Mouse (Mus musculus) heart, embryonic 10.5 days (tissue): ENCODE measurements around the gene Sfta2. TPM values are rescaled to one million over a fixed set of nuclear protein-coding genes. Genes with fewer than 3 reads are reported as not detected.

Experiments
- DNase-seq: peaks from one replicate; pipeline ENCODE4 v3.0.0-alpha.2; 2017; ENCODE audit warnings: low spot score
- H3K27ac ChIP-seq: fragments of 300-500 bp; sonication (generic); 2 replicates; pipeline ENCODE4 v1.5.1; 2016; ENCODE audit warnings: mild to moderate bottlenecking
- H3K27me3 ChIP-seq: fragments of 300-500 bp; sonication (generic); 2 replicates; pipeline ENCODE4 v1.6.1; 2016; ENCODE audit warnings: mild to moderate bottlenecking; ENCODE audit not compliant: poor library complexity, insufficient read depth, severe bottlenecking
- H3K36me3 ChIP-seq: fragments of 300-500 bp; sonication (generic); 2 replicates; pipeline ENCODE4 v1.6.1; 2016; ENCODE audit warnings: mild to moderate bottlenecking, moderate library complexity
- H3K4me1 ChIP-seq: fragments of 300-500 bp; sonication (generic); 2 replicates; pipeline ENCODE4 v1.6.1; 2016; ENCODE audit warnings: mild to moderate bottlenecking
- H3K4me3 ChIP-seq: fragments of 300-500 bp; sonication (generic); 2 replicates; pipeline ENCODE4 v1.5.1; 2016; ENCODE audit warnings: mild to moderate bottlenecking, moderate library complexity
- H3K9me3 ChIP-seq: fragments of 300-500 bp; sonication (generic); 2 replicates; pipeline ENCODE4 v1.6.1; 2016; ENCODE audit warnings: mild to moderate bottlenecking, moderate library complexity
- WGBS: fragments of 180-500 bp; shearing (Covaris S2); methylation state at CpG from one replicate; pipeline ENCODE4 v1.1.7; 2016; 5-methylcytosine and 5-hydroxymethylcytosine counted together
- polyA plus RNA-seq: library from polyadenylated mRNA; unstranded; fragments of >200 nt; fragmentation: Nextera tagmentation; extraction: Ambion mirVana; gene quantifications from 2 replicates; pipeline ENCODE4 v1.2.1, GENCODE M21; 2016

The Sfta2 gene
- polyA plus RNA-seq = not detected in 2 replicates

GRCm38 (mm10) chr17:35601249-35601648 is at the start of gene Sfta2:
TSS of gene Sfta2 (plus strand) at chr17:35601549.
- no peak for DNase-seq
- Histone ChIP-seq H3K36me3 (no peaks in the 10 kb centered on the region), H3K27ac (no peak within 1 kb of the TSS), H3K4me1 (no peaks in the 10 kb centered on the region), H3K4me3 (no peak within 1 kb of the TSS), H3K27me3 (0 out of 2 replicates have a peak, but pooled peaks cover 4% of the 10 kb centered on the region), H3K9me3 (no peaks in the 10 kb centered on the region)
- WGBS = 59% methylated on average over 2 of the region's 2 CpGs

GRCm38 (mm10) chr17:35551881-35552414 is 49.4 kb upstream of the Sfta2 start, which contains the start of gene Cdsn:
TSS of gene Cdsn (plus strand) at chr17:35552128.
- no peaks in the 10 kb centered on the region for H3K36me3 ChIP-seq
- DNase-seq = no peak
- peaks cover 44% of the 10 kb centered on the region for H3K4me1 ChIP-seq
- H3K27ac ChIP-seq = peak within 1 kb of the TSS; percentile 90
- 76% methylated on average over 10 of the region's 10 CpGs for WGBS
- no peaks in the 10 kb centered on the region for H3K9me3 ChIP-seq
- peaks cover 7% of the 10 kb centered on the region; the same call in 1 of the 2 replicates for H3K27me3 ChIP-seq
- H3K4me3 ChIP-seq = no peak within 1 kb of the TSS

DNA sequence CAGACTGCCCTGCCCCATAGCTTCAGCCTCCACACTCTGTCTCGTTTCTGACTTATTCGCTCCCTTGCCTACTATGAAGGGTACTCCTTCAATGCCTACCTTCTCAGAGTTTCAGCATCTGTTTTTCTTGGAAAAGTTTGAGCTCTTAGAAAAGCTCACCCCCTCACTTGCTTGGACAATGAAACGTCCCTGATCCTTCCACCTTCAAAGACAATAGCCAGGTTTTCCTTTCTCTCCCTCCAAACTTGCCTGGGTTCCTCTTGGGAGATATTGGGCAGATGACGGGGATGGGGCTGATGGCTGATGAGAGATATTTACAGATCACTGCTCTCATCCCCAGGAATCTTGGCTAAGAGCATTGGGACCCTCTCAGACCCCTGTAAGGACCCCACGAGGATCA is 47.0 kb upstream of the Sfta2 start:
- 78% methylated on average over 5 of the region's 5 CpGs for WGBS
- Histone ChIP-seq H3K27ac (no peak overlapping the region), H3K36me3 (no peaks in the 10 kb centered on the region), H3K27me3 (peaks cover 7% of the 10 kb centered on the region; the same call in 1 of the 2 replicates), H3K9me3 (no peaks in the 10 kb centered on the region), H3K4me1 (peaks cover 32% of the 10 kb centered on the region), H3K4me3 (no peak overlapping the region)
- DNase-seq = no peak

- Histone ChIP-seq H3K36me3 (no peaks in the 10 kb centered on the region), H3K4me1 (peaks cover 26% of the 10 kb centered on the region), H3K9me3 (no peaks in the 10 kb centered on the region), H3K27ac (no peak overlapping the region), H3K4me3 (no peak overlapping the region), H3K27me3 (peaks cover 7% of the 10 kb centered on the region; the same call in 1 of the 2 replicates)
- no peak for DNase-seq
- WGBS = 84% methylated on average over 18 of the region's 18 CpGs
Measured at GRCm38 (mm10) chr17:35554761-35555397, 46.5 kb upstream of the Sfta2 start.

DNA sequence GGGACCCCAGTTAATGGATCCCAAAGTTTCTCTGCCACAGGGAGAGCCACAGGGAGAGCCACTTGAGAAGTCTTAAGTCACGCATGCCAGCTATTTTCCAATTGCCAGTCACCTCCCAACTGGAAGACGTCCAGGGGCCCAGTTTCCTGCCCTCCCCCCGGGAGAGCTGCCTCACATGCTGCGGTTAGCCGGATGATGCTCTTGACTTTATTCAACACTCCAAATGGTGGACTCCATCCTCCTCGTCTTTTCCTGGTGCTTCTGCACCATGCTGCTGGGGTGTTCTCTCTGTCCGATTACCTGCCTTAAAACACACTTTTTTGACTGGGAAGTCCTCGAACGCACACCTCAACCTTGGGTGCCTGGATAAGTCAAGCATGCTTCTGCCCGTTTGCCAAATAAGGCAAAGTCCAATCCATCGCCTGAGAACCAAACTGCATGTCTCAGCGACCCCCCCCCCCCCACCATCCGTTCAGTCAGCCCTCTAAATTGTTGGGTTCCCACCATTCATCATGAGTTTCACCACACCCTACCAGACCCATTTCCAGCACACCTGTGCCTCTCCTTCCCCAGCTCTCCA is 45.1 kb upstream of the Sfta2 start:
- peaks cover 16% of the 10 kb centered on the region for H3K4me1 ChIP-seq
- 88% methylated on average over 13 of the region's 13 CpGs for WGBS
- H3K4me3 ChIP-seq = no peak overlapping the region
- H3K9me3 ChIP-seq = no peaks in the 10 kb centered on the region
- H3K27ac ChIP-seq = no peak overlapping the region
- no peaks in the 10 kb centered on the region for H3K36me3 ChIP-seq
- H3K27me3 ChIP-seq = peaks cover 7% of the 10 kb centered on the region; the same call in 1 of the 2 replicates
- no peak for DNase-seq

DNA sequence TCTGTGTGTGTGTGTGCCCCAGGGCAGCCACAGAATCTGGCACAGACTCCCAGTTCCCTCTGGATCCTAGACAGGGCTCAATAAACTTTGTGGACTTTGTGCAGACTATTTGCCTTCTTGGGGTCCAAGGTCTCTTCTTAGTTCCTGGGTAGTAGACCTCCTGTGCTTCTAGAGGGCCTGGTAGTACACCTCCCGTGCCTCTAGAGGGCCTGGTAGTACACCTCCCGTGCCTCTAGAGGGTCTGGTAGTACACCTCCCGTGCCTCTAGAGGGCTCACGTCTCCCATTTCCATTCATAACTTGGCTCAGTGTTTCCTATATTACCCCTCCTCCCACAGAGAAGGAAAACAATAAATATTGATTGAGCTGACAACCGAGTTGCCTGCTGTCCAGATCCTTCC is 44.5 kb upstream of the Sfta2 start:
- H3K36me3 ChIP-seq = no peaks in the 10 kb centered on the region
- no peak for DNase-seq
- H3K27ac ChIP-seq = no peak overlapping the region
- no peaks in the 10 kb centered on the region for H3K9me3 ChIP-seq
- no peak overlapping the region for H3K4me3 ChIP-seq
- peaks cover 7% of the 10 kb centered on the region; the same call in 1 of the 2 replicates for H3K27me3 ChIP-seq
- WGBS = 38% methylated on average over 5 of the region's 5 CpGs
- H3K4me1 ChIP-seq = peaks cover 11% of the 10 kb centered on the region

GRCm38 (mm10) chr17:35557351-35557750 is 44.0 kb upstream of the Sfta2 start:
- no peak for DNase-seq
- no peaks in the 10 kb centered on the region for H3K36me3 ChIP-seq
- peaks cover 7% of the 10 kb centered on the region; the same call in 1 of the 2 replicates for H3K4me1 ChIP-seq
- H3K4me3 ChIP-seq = no peak overlapping the region
- 68% methylated on average over 9 of the region's 9 CpGs for whole genome bisulfite sequencing
- no peaks in the 10 kb centered on the region for H3K9me3 ChIP-seq
- H3K27ac ChIP-seq = no peak overlapping the region
- H3K27me3 ChIP-seq = peaks cover 7% of the 10 kb centered on the region; the same call in 1 of the 2 replicates

GRCm38 (mm10) chr17:35558216-35558615 is 43.1 kb upstream of the Sfta2 start:
- H3K27me3 ChIP-seq = peaks cover 7% of the 10 kb centered on the region; the same call in 1 of the 2 replicates
- H3K36me3 ChIP-seq = no peaks in the 10 kb centered on the region
- WGBS = 51% methylated on average over 8 of the region's 8 CpGs
- H3K9me3 ChIP-seq = no peaks in the 10 kb centered on the region
- no peak overlapping the region for H3K4me3 ChIP-seq
- H3K27ac ChIP-seq = no peak overlapping the region
- H3K4me1 ChIP-seq = peaks cover 7% of the 10 kb centered on the region; the same call in 1 of the 2 replicates
- no peak for DNase-seq

- H3K27me3 ChIP-seq = peaks cover 45% of the 10 kb centered on the region
- 47% methylated on average over 3 of the region's 3 CpGs for WGBS
- no peaks in the 10 kb centered on the region for H3K36me3 ChIP-seq
- H3K27ac ChIP-seq = no peak within 1 kb of the TSS
- no peak for DNase-seq
- no peaks in the 10 kb centered on the region for H3K9me3 ChIP-seq
- H3K4me1 ChIP-seq = peaks cover 19% of the 10 kb centered on the region
- H3K4me3 ChIP-seq = 0 out of 2 replicates have a peak within 1 kb of the TSS, but pooled peaks have one; percentile 6
Measured at GRCm38 (mm10) chr17:35567150-35567549, 34.2 kb upstream of the Sfta2 start, which contains the start of gene 2300002M23Rik. TSS of gene 2300002M23Rik (plus strand) at chr17:35567450.

DNA sequence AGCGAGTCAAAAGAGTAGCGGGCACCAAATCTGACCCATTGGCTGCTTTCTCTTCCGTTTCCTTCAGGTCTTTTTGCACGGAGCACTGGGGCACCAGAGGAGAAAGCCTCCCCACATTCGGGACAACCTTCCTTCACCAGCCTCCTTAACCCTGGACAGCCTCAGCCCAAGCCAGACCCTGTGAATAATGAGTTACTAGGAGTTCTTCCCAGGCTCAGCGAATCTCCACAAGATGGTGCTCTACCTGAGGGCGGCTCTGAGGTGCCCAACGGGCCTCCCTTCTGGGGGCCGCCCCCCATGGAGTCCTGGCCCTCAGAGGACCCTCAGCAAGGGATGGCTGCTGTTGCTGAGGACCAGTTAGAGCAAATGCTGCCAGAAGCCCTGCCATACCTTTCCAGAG is 33.6 kb upstream of the Sfta2 start:
- 16% methylated on average over 9 of the region's 9 CpGs for WGBS
- DNase-seq = no peak

DNA sequence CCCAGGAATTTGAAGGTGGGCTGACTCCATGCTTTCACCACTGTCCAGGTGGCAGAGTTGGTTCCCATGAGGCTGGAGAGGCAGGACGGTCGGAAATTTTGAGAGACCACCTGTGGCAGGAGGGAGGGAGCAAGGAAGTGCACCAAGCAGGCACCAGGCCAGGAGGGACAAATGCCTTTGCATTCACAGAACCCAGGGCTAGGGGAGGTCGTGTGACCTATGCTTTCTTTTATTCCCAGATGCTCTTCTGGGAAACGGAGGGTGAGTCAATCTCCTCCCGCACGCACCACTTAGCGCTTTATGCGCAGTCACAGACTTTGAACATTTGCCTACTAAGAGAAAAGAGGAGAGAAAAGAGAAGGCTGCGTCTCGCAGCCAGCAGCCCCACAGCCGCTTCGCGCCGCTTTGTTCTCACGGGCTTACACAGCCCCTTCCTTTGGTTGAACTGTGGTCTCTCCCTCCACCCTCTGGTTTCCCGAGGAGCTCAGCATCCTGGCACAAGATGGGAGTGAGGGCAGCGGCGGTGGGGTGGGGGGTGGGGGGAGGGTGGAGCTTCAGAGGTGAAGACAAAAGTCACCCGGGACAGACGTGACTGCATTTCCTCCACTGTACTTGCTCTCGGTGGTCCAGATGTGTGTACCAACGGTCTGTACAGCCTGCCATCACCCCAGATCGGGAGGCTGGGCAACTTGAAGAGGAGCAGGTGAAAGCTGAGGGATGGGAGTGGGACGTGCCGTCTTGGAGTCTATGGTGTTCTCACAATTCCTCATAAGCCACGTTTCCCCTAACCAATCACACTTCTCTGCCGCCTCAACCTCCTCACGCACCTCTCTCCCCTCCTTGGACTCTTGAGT is 32.0 kb upstream of the Sfta2 start:
- peaks cover 19% of the 10 kb centered on the region for H3K4me1 ChIP-seq
- no peaks in the 10 kb centered on the region for H3K9me3 ChIP-seq
- H3K36me3 ChIP-seq = no peaks in the 10 kb centered on the region
- 5% methylated on average over 28 of the region's 28 CpGs for WGBS
- 0 out of 2 replicates have a peak overlapping the region, but pooled peaks have one; percentile 17 for H3K27ac ChIP-seq
- H3K27me3 ChIP-seq = peaks cover 48% of the 10 kb centered on the region
- peak overlapping the region; percentile 51 for H3K4me3 ChIP-seq
- no peak for DNase-seq

More for the DNA sequence above, 33.6 kb upstream of the Sfta2 start:
- Histone ChIP-seq H3K4me1 (peaks cover 19% of the 10 kb centered on the region), H3K36me3 (no peaks in the 10 kb centered on the region), H3K27ac (no peak overlapping the region), H3K4me3 (0 out of 2 replicates have a peak overlapping the region, but pooled peaks have one; percentile 6), H3K9me3 (no peaks in the 10 kb centered on the region), H3K27me3 (peaks cover 45% of the 10 kb centered on the region)

- Histone ChIP-seq H3K27ac (no peak overlapping the region), H3K27me3 (peaks cover 60% of the 10 kb centered on the region), H3K9me3 (no peaks in the 10 kb centered on the region), H3K36me3 (no peaks in the 10 kb centered on the region), H3K4me3 (no peak overlapping the region), H3K4me1 (peaks cover 19% of the 10 kb centered on the region)
- WGBS = 85% methylated on average over 14 of the region's 14 CpGs
- no peak for DNase-seq
Measured at GRCm38 (mm10) chr17:35570836-35571235, 30.5 kb upstream of the Sfta2 start.
